Mouse (Mus musculus) MEL (cell line): ENCODE measurements around the gene Nfe2. TPM values are rescaled to one million over a fixed set of nuclear protein-coding genes. Genes with fewer than 3 reads are reported as not detected.

Experiments used
- DNase-seq: peaks from one replicate; pipeline ENCODE4 v3.0.0; 2011; ENCODE audit warnings: low read depth, low spot score
- H3K27ac ChIP-seq: 2 replicates; pipeline ENCODE4 v1.5.1; 2012; ENCODE audit warnings: low read depth, mild to moderate bottlenecking, control low read depth, low read length, moderate library complexity; ENCODE audit not compliant: control insufficient read depth
- H3K27me3 ChIP-seq, 2 experiments: fragments of 150-350 bp in 1 of 2; sonication (generic) in 1 of 2; 2 replicates each; pipeline ENCODE4 v1.6.1; 2012; ENCODE audit warnings: low read length in 2 of 2, mild to moderate bottlenecking in 2 of 2, improper control_type of control experiment in 1 of 2, moderate library complexity in 1 of 2; ENCODE audit not compliant: insufficient read depth in 2 of 2, control insufficient read depth in 1 of 2
- H3K36me3 ChIP-seq, 2 experiments: 2 replicates each; pipeline ENCODE4 v1.6.1; 2012 to 2014; ENCODE audit warnings: low read length in 2 of 2, improper control_type of control experiment in 1 of 2, inconsistent platforms in 1 of 2, mild to moderate bottlenecking in 1 of 2; ENCODE audit not compliant: insufficient read depth in 2 of 2, control insufficient read depth in 1 of 2
- H3K4me1 ChIP-seq, 2 experiments: fragments of 150-350 bp in 1 of 2; sonication (generic) in 1 of 2; 2 replicates each; pipeline ENCODE4 v1.6.1; 2012; ENCODE audit warnings: low read length in 2 of 2, improper control_type of control experiment in 1 of 2, mild to moderate bottlenecking in 1 of 2; ENCODE audit not compliant: insufficient read depth in 2 of 2, control insufficient read depth in 1 of 2
- H3K4me3 ChIP-seq, 2 experiments: fragments of 150-350 bp in 1 of 2; sonication (generic) in 1 of 2; 2 replicates each; pipeline ENCODE4 v1.5.1; 2012; ENCODE audit warnings: low read depth in 2 of 2, low read length in 2 of 2, mild to moderate bottlenecking in 2 of 2, moderate library complexity in 2 of 2, control low read depth in 1 of 2, improper control_type of control experiment in 1 of 2; ENCODE audit not compliant: control insufficient read depth in 1 of 2, insufficient read depth in 1 of 2
- H3K79me2 ChIP-seq: 2 replicates; pipeline ENCODE4 v1.6.1; 2012; ENCODE audit warnings: mild to moderate bottlenecking, low read length, moderate library complexity; ENCODE audit not compliant: control insufficient read depth, poor library complexity, insufficient read depth
- H3K9ac ChIP-seq: 2 replicates; pipeline ENCODE4 v1.6.1; 2012; ENCODE audit warnings: low read depth, mild to moderate bottlenecking, control low read depth, low read length, moderate library complexity; ENCODE audit not compliant: control insufficient read depth, poor library complexity, severe bottlenecking
- H3K9me3 ChIP-seq: fragments of 150-350 bp; sonication (generic); replicated peaks from 2 replicates; pipeline ENCODE4 v1.6.1; 2012; ENCODE audit warnings: mild to moderate bottlenecking, low read length, improper control_type of control experiment, moderate library complexity; ENCODE audit not compliant: insufficient read depth
- CHD1 ChIP-seq: IDR thresholded peaks from 2 replicates; pipeline ENCODE4 v1.6.1; 2012; ENCODE audit warnings: low read depth, mild to moderate bottlenecking, inconsistent platforms, low read length, improper control_type of control experiment
- CHD2 ChIP-seq: IDR thresholded peaks from 2 replicates; pipeline ENCODE4 v1.6.1; 2011; ENCODE audit warnings: low read length, improper control_type of control experiment
- GATA1 ChIP-seq: IDR thresholded peaks from 2 replicates; pipeline ENCODE4 v1.6.1; 2011; ENCODE audit warnings: low read depth, low read length, improper control_type of control experiment
- HCFC1 ChIP-seq: IDR thresholded peaks from 2 replicates; pipeline ENCODE4 v1.6.1; 2012; ENCODE audit warnings: low read depth, mild to moderate bottlenecking, inconsistent platforms, low read length, improper control_type of control experiment, moderate library complexity
- KAT2A ChIP-seq: conservative IDR thresholded peaks from 2 replicates; pipeline ENCODE4 v1.6.1; 2012; ENCODE audit warnings: low read depth, low read length, improper control_type of control experiment, inconsistent platforms
- NELFE ChIP-seq: IDR thresholded peaks from 2 replicates; pipeline ENCODE4 v1.6.1; 2011; ENCODE audit warnings: low read depth, low read length, improper control_type of control experiment
- POLR2A ChIP-seq, 2 experiments: IDR thresholded peaks; 2 replicates each; pipeline ENCODE4 v1.6.1; 2011 to 2012; ENCODE audit warnings: low read length in 2 of 2, mild to moderate bottlenecking in 2 of 2, control low read depth in 1 of 2, improper control_type of control experiment in 1 of 2, low read depth in 1 of 2, moderate library complexity in 1 of 2; ENCODE audit not compliant: control insufficient read depth in 1 of 2, insufficient read depth in 1 of 2, poor library complexity in 1 of 2
- POLR2AphosphoS2 ChIP-seq: IDR thresholded peaks from 2 replicates; pipeline ENCODE4 v1.6.1; 2011; ENCODE audit warnings: low read length, improper control_type of control experiment
- POLR2AphosphoS5 ChIP-seq: IDR thresholded peaks from 2 replicates; pipeline ENCODE4 v1.6.1; 2012; ENCODE audit warnings: low read depth, borderline replicate concordance, mild to moderate bottlenecking, inconsistent platforms, low read length, moderate library complexity, mixed read lengths
- SIN3A ChIP-seq: IDR thresholded peaks from 2 replicates; pipeline ENCODE4 v1.6.1; 2012; ENCODE audit warnings: low read length, improper control_type of control experiment, inconsistent platforms
- TBP ChIP-seq: IDR thresholded peaks from 2 replicates; pipeline ENCODE4 v1.8.0; 2011; ENCODE audit warnings: low read depth, low read length, improper control_type of control experiment
- TCF12 ChIP-seq: IDR thresholded peaks from 2 replicates; pipeline ENCODE4 v1.6.1; 2014; ENCODE audit warnings: low read depth, mild to moderate bottlenecking, inconsistent platforms, low read length, improper control_type of control experiment, moderate library complexity
- USF2 ChIP-seq, 2 experiments: IDR thresholded peaks; 2 replicates each; pipeline ENCODE4 v1.6.1; 2011 to 2012; ENCODE audit warnings: improper control_type of control experiment in 2 of 2, low read length in 2 of 2, borderline replicate concordance in 1 of 2, inconsistent platforms in 1 of 2, low read depth in 1 of 2, mild to moderate bottlenecking in 1 of 2; ENCODE audit not compliant: insufficient read depth in 1 of 2
- ZMIZ1 ChIP-seq: IDR thresholded peaks from 2 replicates; pipeline ENCODE4 v1.6.1; 2012; ENCODE audit warnings: low read depth, mild to moderate bottlenecking, inconsistent platforms, low read length, improper control_type of control experiment, moderate library complexity
- ZNF384 ChIP-seq: IDR thresholded peaks from 2 replicates; pipeline ENCODE4 v1.6.1; 2012; ENCODE audit warnings: low read depth, mild to moderate bottlenecking, inconsistent platforms, low read length, improper control_type of control experiment
- polyA plus RNA-seq, 2 experiments: library from polyadenylated mRNA; stranded (reverse) in 1 of 2; unstranded in 1 of 2; fragments of >175 nt in 1 of 2; fragments of >200 nt in 1 of 2; gene quantifications; 2 replicates each; pipeline versions ENCODE4 v1.2.1 to v1.2.4; 2012; ENCODE audit warnings: low replicate concordance in 2 of 2, low read depth in 1 of 2; ENCODE audit not compliant: insufficient read length in 2 of 2, insufficient read depth in 1 of 2, missing spikeins in 1 of 2
- total RNA-seq: library from RNA; depleted of rRNA; stranded (reverse); fragments of 300-350 nt; gene quantifications from 2 replicates; pipeline ENCODE4 v1.2.3, GENCODE M21; 2012

The Nfe2 gene
- total and polyA plus RNA-seq, 3 experiments: 74.6 to 103 TPM; not detected in 1

- TF ChIP-seq ZMIZ1: no peak
Measured at GRCm38 (mm10) chr15:103255169-103255568, 3.0 kb downstream of the Nfe2 start (continued).

GRCm38 (mm10) chr15:103253352-103253751 is 4.9 kb downstream of the Nfe2 start:
- Histone ChIP-seq H3K9ac (peak overlapping the region; percentile 98), H3K27me3 (no peaks in the 10 kb centered on the region), H3K27ac (peak overlapping the region; percentile 99), H3K9me3 (no peaks in the 10 kb centered on the region), H3K4me3 (peak overlapping the region; percentile 88 to 91), H3K4me1 (peaks cover 4 to 18% of the 10 kb centered on the region in 2 experiments), H3K79me2 (peaks cover 58% of the 10 kb centered on the region), H3K36me3 (peaks cover 0 to 36% of the 10 kb centered on the region in 2 experiments; a peak in 3 of 4 replicates)
- TF ChIP-seq USF2 (IDR thresholded peaks at IDR 0.05; ENCODE audit: borderline replicate concordance in 1 of 2, insufficient read depth in 1 of 2, low read depth in 1 of 2, low read length in 2 of 2) (no peak), HCFC1 (no peak), TCF12 (no peak), CHD1 (no peak; the same call in 1 of the 2 replicates), ZNF384 (peak; percentile 50), CHD2 (no peak), POLR2AphosphoS5 (no peak), KAT2A (no peak)
- no peak for DNase-seq

DNA sequence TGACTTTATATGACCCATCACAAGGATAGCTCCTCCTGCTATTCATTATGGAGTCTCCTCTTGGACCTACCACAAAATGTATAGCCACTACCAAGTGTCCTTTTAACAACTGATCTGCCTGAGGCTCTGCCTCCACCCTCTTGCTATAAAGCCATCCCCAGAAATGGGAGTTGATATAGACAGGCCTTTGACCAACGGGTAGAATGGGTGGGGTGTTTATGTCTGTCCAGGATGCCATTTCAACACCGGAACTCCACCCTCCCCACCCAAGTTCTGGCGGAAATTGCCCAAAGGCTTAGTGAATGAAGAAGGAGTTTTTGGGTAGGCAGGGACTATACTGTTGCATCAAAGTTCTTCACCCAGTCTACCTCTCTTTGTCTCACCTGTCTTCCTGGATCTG is 5.5 kb downstream of the Nfe2 start:
- no peaks in the 10 kb centered on the region for H3K9me3 ChIP-seq
- DNase-seq: peak; percentile 74
- H3K27me3 ChIP-seq: no peaks in the 10 kb centered on the region
- H3K27ac ChIP-seq: peak overlapping the region; percentile 99
- H3K4me1 ChIP-seq: peaks cover 4 to 15% of the 10 kb centered on the region in 2 experiments
- H3K36me3 ChIP-seq: peaks cover 0 to 34% of the 10 kb centered on the region in 2 experiments; a peak in 3 of 4 replicates
- TF ChIP-seq POLR2AphosphoS2 (peak; percentile 42; the same call in 1 of the 2 replicates), NELFE (peak; percentile 57), USF2 (IDR thresholded peaks at IDR 0.05; ENCODE audit: borderline replicate concordance in 1 of 2, insufficient read depth in 1 of 2, low read depth in 1 of 2, low read length in 2 of 2) (no peak), SIN3A (peak; percentile 67), TBP (peak; percentile 93), POLR2A (IDR thresholded peaks at IDR 0.05; ENCODE audit: control insufficient read depth in 1 of 2, insufficient read depth in 1 of 2, low read depth in 1 of 2, low read length in 2 of 2, poor library complexity in 1 of 2) (peak in 1 of 2 experiments; percentile 52; a peak in 1 of 4 replicates), GATA1 (no peak), KAT2A (no peak)
- H3K4me3 ChIP-seq: peak overlapping the region; percentile 88 to 91
- peaks cover 58% of the 10 kb centered on the region for H3K79me2 ChIP-seq
- peak overlapping the region; percentile 98 for H3K9ac ChIP-seq
